Mouse (Mus musculus): ENCODE measurements around the gene Olfr961. TPM values are rescaled to one million over a fixed set of nuclear protein-coding genes. Genes with fewer than 3 reads are reported as not detected.

The Olfr961 gene
- total RNA-seq, 2 experiments from 2014 or later = 0.13 TPM; not detected in 1

Other genes with a start within 250 kb of the Olfr961 start
- gene Olfr952, start 217.9 kb upstream of the Olfr961 start, total RNA-seq (2015) = not detected in 2 replicates
- gene Olfr952, start 217.9 kb upstream of the Olfr961 start, total RNA-seq (2017) = not detected in 2 replicates
- gene Olfr954, start 188.4 kb upstream of the Olfr961 start, total RNA-seq (2015) = not detected in 2 replicates
- not detected in 2 replicates for gene Olfr954, start 188.4 kb upstream of the Olfr961 start, total RNA-seq (2017)
- not detected in 2 replicates for gene Olfr955, start 173.1 kb upstream of the Olfr961 start, total RNA-seq (2015)
- gene Olfr955, start 173.1 kb upstream of the Olfr961 start, total RNA-seq (2017) = not detected in 2 replicates
- not detected in 2 replicates for gene Olfr44, start 151.1 kb upstream of the Olfr961 start, total RNA-seq (2015)
- not detected in 2 replicates for gene Olfr44, start 151.1 kb upstream of the Olfr961 start, total RNA-seq (2017)
- gene Olfr957, start 129.3 kb upstream of the Olfr961 start, total RNA-seq (2015) = not detected in 2 replicates
- gene Olfr957, start 129.3 kb upstream of the Olfr961 start, total RNA-seq (2017) = not detected in 2 replicates
- not detected in 2 replicates for gene Olfr958, start 91.0 kb upstream of the Olfr961 start, total RNA-seq (2015)
- gene Olfr958, start 91.0 kb upstream of the Olfr961 start, total RNA-seq (2017) = not detected in 2 replicates
- gene Olfr959, start 69.5 kb upstream of the Olfr961 start, total RNA-seq (2015) = not detected in 2 replicates
- gene Olfr959, start 69.5 kb upstream of the Olfr961 start, total RNA-seq (2017) = not detected in 2 replicates
- gene AW551984, start 40.7 kb upstream of the Olfr961 start, total RNA-seq (2015) = 0.14 and 0.74 TPM in 2 replicates
- gene AW551984, start 40.7 kb upstream of the Olfr961 start, total RNA-seq (2017) = 0.11 and 0.37 TPM in 2 replicates
- gene Olfr148, start 34.4 kb upstream of the Olfr961 start, total RNA-seq (2015) = not detected in 2 replicates
- gene Olfr148, start 34.4 kb upstream of the Olfr961 start, total RNA-seq (2017) = not detected in 2 replicates
- gene Olfr960, start 23.7 kb upstream of the Olfr961 start, total RNA-seq (2015) = not detected in 2 replicates
- not detected in 2 replicates for gene Olfr960, start 23.7 kb upstream of the Olfr961 start, total RNA-seq (2017)
- not detected in 2 replicates for gene Olfr963, start 22.1 kb downstream of the Olfr961 start, total RNA-seq (2015)
- gene Olfr963, start 22.1 kb downstream of the Olfr961 start, total RNA-seq (2017) = not detected in 2 replicates
- gene Olfr149, start 62.0 kb downstream of the Olfr961 start, total RNA-seq (2015) = not detected in 2 replicates
- not detected in 2 replicates for gene Olfr149, start 62.0 kb downstream of the Olfr961 start, total RNA-seq (2017)
- not detected in 2 replicates for gene Olfr965, start 66.3 kb downstream of the Olfr961 start, total RNA-seq (2015)
- gene Olfr965, start 66.3 kb downstream of the Olfr961 start, total RNA-seq (2017) = 1.5 TPM in 1 of 2 replicates, not detected in the other
- gene Olfr150, start 85.9 kb downstream of the Olfr961 start, total RNA-seq (2015) = not detected in 2 replicates
- gene Olfr150, start 85.9 kb downstream of the Olfr961 start, total RNA-seq (2017) = not detected in 2 replicates
- not detected in 2 replicates for gene Olfr967, start 101.2 kb downstream of the Olfr961 start, total RNA-seq (2015)
- not detected in 2 replicates for gene Olfr967, start 101.2 kb downstream of the Olfr961 start, total RNA-seq (2017)
- not detected in 2 replicates for gene Olfr968, start 138.2 kb downstream of the Olfr961 start, total RNA-seq (2015)
- not detected in 2 replicates for gene Olfr968, start 138.2 kb downstream of the Olfr961 start, total RNA-seq (2017)
- gene Olfr969, start 145.9 kb downstream of the Olfr961 start, total RNA-seq (2015) = not detected in 2 replicates
- gene Olfr969, start 145.9 kb downstream of the Olfr961 start, total RNA-seq (2017) = not detected in 2 replicates
- not detected in 2 replicates for gene Olfr970, start 163.8 kb downstream of the Olfr961 start, total RNA-seq (2015)
- not detected in 2 replicates for gene Olfr970, start 163.8 kb downstream of the Olfr961 start, total RNA-seq (2017)
- gene Olfr971, start 191.8 kb downstream of the Olfr961 start, total RNA-seq (2015) = not detected in 2 replicates
- not detected in 2 replicates for gene Olfr971, start 191.8 kb downstream of the Olfr961 start, total RNA-seq (2017)
- gene Olfr972, start 221.3 kb downstream of the Olfr961 start, total RNA-seq (2015) = not detected in 2 replicates
- gene Olfr972, start 221.3 kb downstream of the Olfr961 start, total RNA-seq (2017) = not detected in 2 replicates